Mouse (Mus musculus) fat pad, adult 2 months (tissue): ENCODE results near the gene Synm.

Experiments used
- DNase-seq: peaks from one replicate; pipeline ENCODE4 v3.0.0-alpha.2; 2011; ENCODE audit warnings: low read depth, low spot score; ENCODE audit errors: extremely low read depth

The Synm gene

DNA sequence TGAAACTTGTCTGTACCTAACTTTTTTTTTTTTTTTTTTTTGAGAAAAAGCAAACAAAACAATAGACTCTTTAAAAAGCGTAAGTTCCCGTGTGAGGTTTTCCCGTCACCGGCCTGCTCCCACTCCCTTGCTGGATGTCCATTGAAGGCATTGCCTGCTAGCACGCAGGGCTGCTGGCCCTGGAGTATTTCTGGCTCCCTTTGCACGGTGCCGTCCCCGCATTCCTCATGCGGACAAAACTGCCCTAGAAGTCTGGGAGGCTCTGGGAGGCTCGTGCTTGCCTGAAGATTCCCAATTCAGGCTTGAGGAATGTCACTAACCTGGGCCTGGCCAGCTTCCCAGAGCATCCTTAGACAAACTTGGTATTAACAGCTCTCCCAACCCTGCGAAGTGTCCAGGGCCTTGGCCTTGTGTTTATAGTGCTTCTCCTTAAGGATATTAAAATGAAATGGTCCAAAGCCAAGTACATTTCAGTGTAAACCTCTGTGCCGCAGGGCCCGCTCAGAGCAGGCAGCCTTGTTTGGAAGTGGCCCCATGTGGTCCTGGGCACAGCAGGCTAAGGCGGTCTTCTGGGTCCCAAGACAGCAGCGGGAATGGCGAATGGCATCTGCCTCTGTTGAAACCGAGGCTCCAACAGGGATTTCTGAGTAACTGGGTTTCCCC, 58.2 kb downstream of the Synm start:
- DNase-seq, result no peak

- no peak for DNase-seq
Measured at GRCm38 (mm10) chr7:67700846-67701245, 58.7 kb downstream of the Synm start.

DNA sequence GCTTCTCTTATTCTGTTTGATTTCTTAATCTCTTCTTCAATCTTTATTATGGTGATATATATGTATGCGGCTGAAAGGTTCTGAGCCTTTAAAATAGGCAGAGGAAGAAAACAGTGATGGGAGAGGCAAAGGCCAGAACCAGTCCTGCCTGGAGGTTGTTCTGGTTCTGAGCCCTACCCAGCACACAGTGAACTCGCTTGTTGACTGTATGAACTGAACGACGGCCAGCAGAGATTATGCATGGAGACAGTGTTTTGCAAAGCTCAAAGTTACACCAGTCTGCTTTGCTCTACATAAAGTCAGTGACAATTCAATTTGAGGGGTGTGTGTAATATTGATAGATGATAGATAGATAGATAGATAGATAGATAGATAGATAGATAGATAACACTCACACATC, 60.2 kb downstream of the Synm start:
- no peak for DNase-seq

DNA sequence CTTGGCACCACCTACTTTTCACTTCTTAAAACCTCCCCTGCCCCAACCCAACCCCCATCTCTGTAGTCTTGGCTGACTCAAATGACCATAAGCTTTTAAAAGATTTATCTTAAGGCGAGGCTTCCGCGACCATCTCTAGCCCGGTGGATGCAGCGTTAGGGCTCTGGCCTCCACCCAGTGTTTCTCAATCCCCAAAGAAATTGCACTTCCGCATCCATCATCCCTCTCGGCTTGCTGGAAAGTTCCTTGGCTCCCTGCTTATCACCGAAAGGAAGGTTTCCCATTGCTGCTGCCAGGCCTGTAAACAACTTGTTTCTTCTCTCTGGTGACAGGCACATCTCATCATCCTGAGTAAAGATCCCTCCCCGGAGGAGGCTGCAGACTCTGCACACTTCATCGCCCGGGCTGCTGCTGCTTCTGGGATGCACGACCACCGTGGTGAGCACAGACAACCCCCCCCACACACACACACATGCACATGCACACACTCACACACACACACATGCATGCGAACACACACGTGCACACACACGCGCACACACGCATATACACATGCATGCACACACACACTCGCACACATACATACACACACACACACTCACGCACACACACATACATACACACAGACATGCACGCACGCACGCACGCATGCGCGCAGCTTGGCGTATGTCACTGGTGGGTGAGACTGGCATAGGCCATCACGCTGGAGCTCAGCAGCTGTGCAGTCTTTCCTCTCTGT, 61.5 kb downstream of the Synm start:
- no peak for DNase-seq

DNA sequence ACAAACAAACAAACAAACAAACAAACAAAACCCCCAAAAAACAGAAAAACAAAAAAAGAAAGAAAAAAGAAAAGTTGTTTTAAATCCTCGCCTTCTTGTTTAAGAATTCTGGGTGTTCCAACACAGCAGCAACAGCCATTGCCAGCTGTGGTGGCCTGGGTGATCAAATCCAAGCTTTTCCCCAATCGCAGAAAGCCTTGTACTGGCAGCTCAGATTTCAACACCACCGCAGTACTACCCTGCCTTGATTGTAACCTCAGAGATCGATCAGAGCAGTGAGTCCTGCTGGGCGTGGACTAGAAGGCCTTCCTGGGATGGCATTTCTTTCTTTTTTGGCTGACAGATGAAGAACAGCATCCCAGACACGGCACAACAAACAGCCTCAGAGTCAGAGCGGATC, 63.6 kb downstream of the Synm start:
- DNase-seq, result no peak

- DNase-seq, result no peak
Measured at GRCm38 (mm10) chr7:67692791-67693538, 66.6 kb downstream of the Synm start.

- DNase-seq, result no peak
Measured at GRCm38 (mm10) chr7:67692141-67692540, 67.4 kb downstream of the Synm start.

- DNase-seq, result no peak
Measured at GRCm38 (mm10) chr7:67691036-67691435, 68.5 kb downstream of the Synm start.

GRCm38 (mm10) chr7:67689793-67690192, 69.7 kb downstream of the Synm start:
- DNase-seq, result no peak

GRCm38 (mm10) chr7:67688281-67688680, 71.3 kb downstream of the Synm start:
- no peak for DNase-seq

DNA sequence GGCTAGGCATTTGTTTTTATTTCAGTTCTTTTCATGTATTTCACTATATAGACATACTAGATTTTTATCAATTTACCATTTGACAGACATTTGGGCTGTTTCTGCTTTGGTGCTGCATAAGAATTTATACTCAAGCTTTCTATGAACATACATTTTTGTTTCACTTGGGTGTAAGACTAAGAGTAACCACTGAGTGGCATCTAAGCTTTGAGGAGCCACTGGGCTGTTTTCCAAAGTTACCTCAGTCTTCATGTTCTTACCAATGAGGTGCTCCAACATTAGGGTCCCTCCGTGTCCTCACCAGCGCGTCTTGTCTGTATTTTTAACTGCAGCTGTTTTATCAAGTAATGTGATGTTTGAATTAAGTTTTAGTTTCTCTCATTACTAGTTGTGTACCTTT, 73.0 kb downstream of the Synm start:
- no peak for DNase-seq

DNA sequence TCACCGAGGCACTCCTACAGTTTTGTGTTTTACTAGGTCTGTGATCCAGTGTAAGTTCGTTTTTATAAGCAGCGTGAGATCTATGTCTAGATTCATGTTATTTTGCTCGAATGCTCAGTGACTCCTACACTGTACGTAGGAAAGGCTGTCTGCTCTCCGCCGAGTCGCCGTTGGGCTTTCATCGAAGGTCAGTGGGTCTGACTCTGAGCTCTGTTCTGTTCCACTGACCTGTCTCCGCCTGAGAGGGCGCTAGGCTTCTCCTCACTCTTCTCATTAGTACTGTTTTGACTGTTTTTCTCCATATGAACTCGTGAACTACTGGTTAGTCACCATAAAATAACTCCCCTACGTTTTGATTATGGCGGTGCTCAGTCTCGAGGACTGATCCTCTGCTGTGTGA, 76.5 kb downstream of the Synm start:
- no peak for DNase-seq

DNA sequence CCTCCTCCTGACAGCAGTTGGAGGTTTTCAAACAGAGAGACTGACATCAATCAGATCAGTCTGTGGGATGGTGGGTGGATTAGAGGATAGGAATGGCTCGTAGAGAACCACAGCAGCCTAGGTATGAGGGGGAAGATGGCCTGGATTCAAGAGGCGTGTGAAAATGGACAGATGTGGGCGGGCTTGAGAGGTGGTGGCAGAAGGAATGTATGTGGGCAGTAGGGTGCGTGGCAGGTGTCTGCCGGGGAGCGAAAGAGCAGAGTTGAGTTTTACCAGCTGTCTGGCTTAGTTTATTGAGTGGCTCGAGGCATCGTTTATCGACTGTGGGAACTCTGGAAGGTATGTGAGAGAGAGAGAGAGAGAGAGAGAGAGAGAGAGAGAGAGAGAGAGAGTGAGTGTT, 78.5 kb downstream of the Synm start:
- no peak for DNase-seq
